Mouse (Mus musculus): Measurements from ENCODE around the gene Ccl25. TPM values are rescaled to one million over a fixed set of nuclear protein-coding genes. Genes with fewer than 3 reads are reported as not detected.

The Ccl25 gene
- total and polyA plus RNA-seq, 3 experiments: 4.6 to 6.0 (median 5.4) TPM

DNA sequence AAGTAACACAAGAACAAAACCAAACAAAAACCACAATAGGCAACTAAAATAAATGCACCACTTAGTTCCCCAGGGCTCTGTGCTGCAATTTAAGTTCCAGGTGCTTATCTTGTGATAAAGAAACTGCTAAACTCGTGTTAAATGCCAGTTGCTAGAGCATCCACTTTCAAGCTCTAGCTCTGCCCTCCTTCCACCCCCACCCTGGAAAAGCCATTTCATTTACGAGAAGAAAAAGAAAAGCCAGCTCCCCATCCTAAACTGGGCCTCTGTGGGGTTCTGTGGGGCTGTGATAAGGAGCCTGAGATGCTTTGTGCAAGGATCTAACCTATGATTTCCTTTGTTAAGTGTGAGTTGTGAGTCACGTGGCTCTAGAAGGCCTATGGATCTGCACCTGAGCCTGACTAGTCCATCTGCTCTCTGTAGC is 20.9 kb upstream of the Ccl25 start:
- no peaks in the 10 kb centered on the region for H3K9me3 ChIP-seq (replicated peaks; ENCODE audit: low read length)
- peaks cover 73 to 98% of the 10 kb centered on the region in 2 experiments for H3K36me3 ChIP-seq (replicated peaks in 1 of 2; ENCODE audit: control insufficient read depth in 1 of 2, insufficient read depth in 1 of 2, low read length in 1 of 2)
- no peaks in the 10 kb centered on the region for H3K27me3 ChIP-seq (replicated peaks)
- no peak for TF ChIP-seq ZC3H11A (IDR thresholded peaks at IDR 0.05; ENCODE audit: low read depth, low read length)
- TF ChIP-seq MYC (IDR thresholded peaks at IDR 0.05; ENCODE audit: low read depth, low read length): no peak
- no peak for TF ChIP-seq SMC3 (IDR thresholded peaks at IDR 0.05; ENCODE audit: low read depth, low read length)
- no peak for TF ChIP-seq UBTF (IDR thresholded peaks at IDR 0.05; ENCODE audit: low read depth, low read length)
- TF ChIP-seq GABPA (IDR thresholded peaks at IDR 0.05; ENCODE audit: insufficient replicate concordance, low read depth, low read length): no peak
- no peak for TF ChIP-seq PAX5 (IDR thresholded peaks at IDR 0.05; ENCODE audit: low read length)
- no peak for TF ChIP-seq CHD1 (IDR thresholded peaks at IDR 0.05; ENCODE audit: low read depth, low read length)
- no peak for TF ChIP-seq TBP (conservative IDR thresholded peaks at IDR 0.05; ENCODE audit: low read depth, low read length)
- TF ChIP-seq CHD2 (IDR thresholded peaks at IDR 0.05; ENCODE audit: low read length): no peak
- dilution Hi-C loops (cut with MboI; ENCODE audit: extremely low pct_ligation_motif_present, extremely low pct_unique_long_range_greater_than_20kb, low sequenced_read_pairs) (no loop called here), in situ Hi-C loops (cut with MboI; ENCODE audit: low pct_ligation_motif_present, low pct_unique_long_range_greater_than_20kb, low sequenced_read_pairs) (no loop called here)
- no peak overlapping the region for H3K27ac ChIP-seq (ENCODE audit: insufficient read depth, low read depth)
- H3K4me3 ChIP-seq (replicated peaks in 1 of 3; ENCODE audit: low read depth in 2 of 3, low read length in 2 of 3, poor library complexity in 1 of 3): no peak overlapping the region
- DNase-seq (ENCODE audit: extremely low read depth): no peak
- H3K9ac ChIP-seq (ENCODE audit: insufficient read depth, low read depth): no peak overlapping the region
- peaks cover 11% of the 10 kb centered on the region for H3K79me2 ChIP-seq (replicated peaks; ENCODE audit: control insufficient read depth, extremely low read depth, insufficient read depth, poor library complexity, severe bottlenecking)
- H3K4me1 ChIP-seq (ENCODE audit: control insufficient read depth in 1 of 2, insufficient read depth in 2 of 2): no peaks in the 10 kb centered on the region
- no peak overlapping the region for H3K4me2 ChIP-seq (ENCODE audit: insufficient read depth, low read depth, poor library complexity, severe bottlenecking)

DNA sequence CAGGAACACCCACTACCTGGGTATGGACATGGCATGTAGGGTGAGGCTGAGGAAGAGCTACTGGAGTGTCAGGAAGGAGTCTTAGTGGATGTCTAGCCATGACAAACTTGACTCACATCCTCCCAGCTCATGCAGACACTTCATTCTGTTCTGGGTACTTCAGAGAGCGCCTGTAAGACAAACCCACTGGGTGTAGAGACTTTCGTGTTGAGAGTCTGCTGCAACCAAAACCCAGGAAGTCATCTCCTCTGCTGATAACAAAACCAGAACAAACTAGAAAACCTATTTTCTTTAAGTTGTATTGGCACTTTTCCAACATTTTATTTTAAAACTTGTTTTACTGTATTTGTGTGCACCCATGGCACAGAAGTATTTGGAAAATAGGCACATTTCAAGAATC is 19.2 kb upstream of the Ccl25 start:
- no peaks in the 10 kb centered on the region for H3K9me3 ChIP-seq (replicated peaks; ENCODE audit: low read length)
- TF ChIP-seq NRF1 (IDR thresholded peaks at IDR 0.05; ENCODE audit: low read depth, low read length): no peak
- no peak for TF ChIP-seq SIN3A (IDR thresholded peaks at IDR 0.05; ENCODE audit: low read length)
- TF ChIP-seq CTCF (conservative IDR thresholded peaks at IDR 0.05 in 1 of 2, IDR thresholded peaks at IDR 0.05 in 1 of 2; ENCODE audit: low read depth in 2 of 2, low read length in 2 of 2): no peak
- no peak for TF ChIP-seq USF2 (conservative IDR thresholded peaks at IDR 0.05; ENCODE audit: low read depth, low read length)
- TF ChIP-seq HCFC1 (IDR thresholded peaks at IDR 0.05; ENCODE audit: low read depth, low read length): no peak
- no peak for TF ChIP-seq KAT2A (IDR thresholded peaks at IDR 0.05; ENCODE audit: insufficient replicate concordance, low read length)
- TF ChIP-seq USF1 (IDR thresholded peaks at IDR 0.05; ENCODE audit: low read depth, low read length): no peak
- no peak for TF ChIP-seq ZC3H11A (IDR thresholded peaks at IDR 0.05; ENCODE audit: low read depth, low read length)
- H3K4me3 ChIP-seq (replicated peaks in 1 of 3; ENCODE audit: low read depth in 2 of 3, low read length in 2 of 3, poor library complexity in 1 of 3): no peak overlapping the region
- H3K79me2 ChIP-seq (replicated peaks; ENCODE audit: control insufficient read depth, extremely low read depth, insufficient read depth, poor library complexity, severe bottlenecking): peaks cover 17% of the 10 kb centered on the region
- H3K27ac ChIP-seq (ENCODE audit: insufficient read depth, low read depth): no peak overlapping the region
- peaks cover 68 to 98% of the 10 kb centered on the region in 2 experiments for H3K36me3 ChIP-seq (replicated peaks in 1 of 2; ENCODE audit: control insufficient read depth in 1 of 2, insufficient read depth in 1 of 2, low read length in 1 of 2)
- H3K9ac ChIP-seq (ENCODE audit: insufficient read depth, low read depth): no peak overlapping the region
- no peaks in the 10 kb centered on the region for H3K27me3 ChIP-seq (replicated peaks)
- in situ Hi-C loops (cut with MboI; ENCODE audit: low pct_ligation_motif_present, low pct_unique_long_range_greater_than_20kb, low sequenced_read_pairs): no loop called here
- DNase-seq (ENCODE audit: extremely low read depth): no peak
- dilution Hi-C loops (cut with MboI; ENCODE audit: extremely low pct_ligation_motif_present, extremely low pct_unique_long_range_greater_than_20kb, low sequenced_read_pairs): no loop called here
- H3K4me2 ChIP-seq (ENCODE audit: insufficient read depth, low read depth, poor library complexity, severe bottlenecking): no peak overlapping the region
- H3K4me1 ChIP-seq (ENCODE audit: control insufficient read depth in 1 of 2, insufficient read depth in 2 of 2): no peaks in the 10 kb centered on the region
